Mouse (Mus musculus): ENCODE data around the gene Car9. TPM values are rescaled to one million over a fixed set of nuclear protein-coding genes. Genes with fewer than 3 reads are reported as not detected.
"Not testable (repeated sequence)": the region's sequence is repeated elsewhere in the genome, so short reads cannot be mapped to it uniquely, and the experiment has no call there.

Gene Car9
- polyA plus RNA-seq, 1 experiment from 2014 or later: not detected

DNA sequence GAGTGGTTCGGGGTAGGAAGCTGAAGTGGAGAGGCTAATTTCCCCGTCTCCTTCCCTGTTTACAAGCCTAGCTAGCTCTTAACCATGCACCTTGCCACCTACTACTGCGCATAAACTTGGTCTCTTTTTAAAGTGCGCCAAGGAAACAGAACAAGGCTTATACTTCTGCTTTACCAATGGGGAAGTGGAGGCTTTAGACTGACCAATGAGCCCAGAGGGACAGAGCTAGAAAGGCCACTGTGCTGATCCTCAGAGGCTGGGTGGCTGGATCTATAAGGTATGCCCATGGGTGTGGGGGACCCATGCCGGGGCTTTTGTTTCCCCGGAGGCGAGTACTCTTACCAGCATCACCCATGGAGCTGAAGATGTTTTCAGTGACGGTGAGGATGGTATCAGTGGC lies 40.4 kb downstream of the Car9 start:
- Histone ChIP-seq H3K27ac (replicated peaks; ENCODE audit: low read depth, low read length) (no peak overlapping the region), H3K4me1 (ENCODE audit: control insufficient read depth, insufficient read depth, low read length) (no peaks in the 10 kb centered on the region), H3K4me2 (ENCODE audit: low read length) (no peak overlapping the region), H3K9me3 (ENCODE audit: control insufficient read depth, low read length) (no peaks in the 10 kb centered on the region), H3K9ac (replicated peaks; ENCODE audit: low read length) (no peak overlapping the region), H3K27me3 (ENCODE audit: control insufficient read depth, insufficient read depth, low read length) (no peaks in the 10 kb centered on the region), H3K4me3 (replicated peaks; ENCODE audit: low read depth, low read length) (no peak overlapping the region), H3K36me3 (ENCODE audit: control insufficient read depth, insufficient read depth, low read length) (peaks cover 99% of the 10 kb centered on the region)
- no peak for DNase-seq
- 97% methylated on average over 8 of the region's 8 CpGs for WGBS
- no peak for ATAC-seq (ENCODE audit: low FRiP score, low TSS enrichment)

DNA sequence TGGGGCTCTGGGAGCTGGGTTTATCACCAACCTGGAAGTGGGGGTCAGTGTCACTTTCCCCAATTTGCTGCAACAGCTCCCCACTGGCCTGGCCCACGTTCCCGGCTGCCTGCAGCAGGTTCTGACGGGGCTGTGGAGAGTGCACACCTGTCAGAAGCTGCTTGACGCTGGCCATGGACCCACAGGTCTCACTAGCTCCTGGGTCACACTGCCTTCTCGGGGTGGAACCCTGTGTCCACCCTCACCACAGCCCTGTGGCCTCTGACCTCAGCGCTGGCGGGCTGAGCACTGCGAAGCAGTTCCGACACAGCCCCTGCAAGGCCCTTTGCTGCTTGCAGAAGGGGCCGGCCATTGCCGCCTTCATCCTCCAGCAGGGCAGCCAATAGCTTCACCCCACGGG lies 42.3 kb downstream of the Car9 start:
- Histone ChIP-seq H3K27me3 (ENCODE audit: control insufficient read depth, insufficient read depth, low read length) (no peaks in the 10 kb centered on the region), H3K4me1 (ENCODE audit: control insufficient read depth, insufficient read depth, low read length) (no peaks in the 10 kb centered on the region), H3K4me3 (replicated peaks; ENCODE audit: low read depth, low read length) (no peak overlapping the region), H3K9me3 (ENCODE audit: control insufficient read depth, low read length) (no peaks in the 10 kb centered on the region), H3K36me3 (ENCODE audit: control insufficient read depth, insufficient read depth, low read length) (peaks cover 99% of the 10 kb centered on the region), H3K27ac (replicated peaks; ENCODE audit: low read depth, low read length) (no peak overlapping the region), H3K9ac (replicated peaks; ENCODE audit: low read length) (no peak overlapping the region), H3K4me2 (ENCODE audit: low read length) (no peak overlapping the region)
- ATAC-seq (ENCODE audit: low FRiP score, low TSS enrichment) (no peak), DNase-seq (no peak)
- WGBS: 94% methylated on average over 12 of the region's 12 CpGs

DNA sequence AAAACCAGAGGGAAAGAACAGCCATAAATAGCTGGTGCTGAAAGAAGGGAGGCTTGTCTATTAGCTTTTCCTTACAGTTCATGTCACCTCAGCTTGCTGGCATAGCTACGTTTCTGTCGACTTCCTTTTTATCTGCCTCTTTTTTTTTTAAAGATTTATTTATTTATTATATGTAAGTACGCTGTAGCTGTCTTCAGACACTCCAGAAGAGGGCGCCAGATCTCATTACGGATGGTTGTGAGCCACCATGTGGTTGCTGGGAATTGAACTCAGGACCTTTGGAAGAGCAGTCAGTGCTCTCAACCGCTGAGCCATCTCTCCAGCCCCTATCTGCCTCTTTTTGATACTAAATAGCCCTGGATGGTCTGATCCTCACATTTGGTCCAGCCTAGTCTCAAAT lies 45.1 kb downstream of the Car9 start:
- not testable (repeated sequence) for ATAC-seq (ENCODE audit: low FRiP score, low TSS enrichment); H3K9me3 ChIP-seq (ENCODE audit: control insufficient read depth, low read length); H3K4me1 ChIP-seq (ENCODE audit: control insufficient read depth, insufficient read depth, low read length); DNase-seq; H3K4me3 ChIP-seq (replicated peaks; ENCODE audit: low read depth, low read length); H3K27ac ChIP-seq (replicated peaks; ENCODE audit: low read depth, low read length); H3K27me3 ChIP-seq (ENCODE audit: control insufficient read depth, insufficient read depth, low read length); H3K4me2 ChIP-seq (ENCODE audit: low read length); H3K9ac ChIP-seq (replicated peaks; ENCODE audit: low read length)
- WGBS: 87% methylated on average over 6 of the region's 6 CpGs
- peaks cover 99% of the 10 kb centered on the region for H3K36me3 ChIP-seq (ENCODE audit: control insufficient read depth, insufficient read depth, low read length)

DNA sequence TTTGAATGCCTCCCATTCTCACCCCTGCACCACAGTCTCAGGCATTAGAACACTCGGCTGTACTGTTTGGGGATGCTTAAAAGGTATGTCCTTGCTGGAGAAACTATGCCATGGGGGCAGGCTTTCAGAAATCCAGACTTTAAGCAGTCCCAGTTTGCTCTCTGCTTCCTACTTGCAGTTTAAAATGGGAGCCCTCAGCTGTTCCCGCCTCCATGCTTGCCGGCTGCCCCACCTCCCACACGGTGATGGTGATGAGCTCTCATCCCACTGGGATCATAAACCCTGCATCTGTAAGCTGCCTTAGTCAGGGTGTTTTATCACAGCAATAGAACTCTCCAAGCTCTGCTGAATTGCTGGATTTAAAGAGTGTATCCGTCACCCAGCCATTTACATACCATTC lies 45.7 kb downstream of the Car9 start:
- Histone ChIP-seq H3K4me1 (ENCODE audit: control insufficient read depth, insufficient read depth, low read length) (no peaks in the 10 kb centered on the region), H3K4me2 (ENCODE audit: low read length) (no peak overlapping the region), H3K9ac (replicated peaks; ENCODE audit: low read length) (no peak overlapping the region), H3K9me3 (ENCODE audit: control insufficient read depth, low read length) (no peaks in the 10 kb centered on the region), H3K4me3 (replicated peaks; ENCODE audit: low read depth, low read length) (no peak overlapping the region), H3K36me3 (ENCODE audit: control insufficient read depth, insufficient read depth, low read length) (peaks cover 95% of the 10 kb centered on the region), H3K27me3 (ENCODE audit: control insufficient read depth, insufficient read depth, low read length) (no peaks in the 10 kb centered on the region), H3K27ac (replicated peaks; ENCODE audit: low read depth, low read length) (no peak overlapping the region)
- 97% methylated on average over 5 of the region's 5 CpGs for WGBS
- ATAC-seq (ENCODE audit: low FRiP score, low TSS enrichment) (no peak), DNase-seq (no peak)

DNA sequence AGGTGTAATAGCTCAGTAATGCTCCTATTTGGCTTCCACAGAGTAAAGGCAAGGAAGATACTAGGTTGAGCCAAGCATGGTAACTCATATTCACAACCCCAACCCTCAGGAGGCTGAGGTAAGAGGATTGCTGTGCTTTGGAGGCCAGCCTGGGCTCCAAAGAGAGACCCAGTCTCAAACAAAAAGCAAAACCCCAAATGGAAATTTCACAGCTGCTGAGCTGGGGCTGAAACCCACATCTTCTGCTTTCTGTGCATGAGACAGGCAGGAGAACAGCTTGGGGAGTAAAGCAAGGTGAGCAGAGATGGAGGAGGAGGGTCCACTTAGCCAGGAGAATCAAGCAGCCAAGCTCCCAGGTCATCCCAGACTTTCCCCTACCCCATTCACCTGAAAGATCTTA lies 47.1 kb downstream of the Car9 start:
- DNase-seq: no peak
- peaks cover 4% of the 10 kb centered on the region; the same call in 1 of the 2 replicates for H3K4me1 ChIP-seq (ENCODE audit: control insufficient read depth, insufficient read depth, low read length)
- H3K27ac ChIP-seq (replicated peaks; ENCODE audit: low read depth, low read length): no peak overlapping the region
- no peak overlapping the region for H3K4me2 ChIP-seq (ENCODE audit: low read length)
- H3K9me3 ChIP-seq (ENCODE audit: control insufficient read depth, low read length): no peaks in the 10 kb centered on the region
- H3K27me3 ChIP-seq (ENCODE audit: control insufficient read depth, insufficient read depth, low read length): no peaks in the 10 kb centered on the region
- H3K9ac ChIP-seq (replicated peaks; ENCODE audit: low read length): no peak overlapping the region
- peaks cover 91% of the 10 kb centered on the region for H3K36me3 ChIP-seq (ENCODE audit: control insufficient read depth, insufficient read depth, low read length)
- no peak overlapping the region for H3K4me3 ChIP-seq (replicated peaks; ENCODE audit: low read depth, low read length)
- no peak for ATAC-seq (ENCODE audit: low FRiP score, low TSS enrichment)

DNA sequence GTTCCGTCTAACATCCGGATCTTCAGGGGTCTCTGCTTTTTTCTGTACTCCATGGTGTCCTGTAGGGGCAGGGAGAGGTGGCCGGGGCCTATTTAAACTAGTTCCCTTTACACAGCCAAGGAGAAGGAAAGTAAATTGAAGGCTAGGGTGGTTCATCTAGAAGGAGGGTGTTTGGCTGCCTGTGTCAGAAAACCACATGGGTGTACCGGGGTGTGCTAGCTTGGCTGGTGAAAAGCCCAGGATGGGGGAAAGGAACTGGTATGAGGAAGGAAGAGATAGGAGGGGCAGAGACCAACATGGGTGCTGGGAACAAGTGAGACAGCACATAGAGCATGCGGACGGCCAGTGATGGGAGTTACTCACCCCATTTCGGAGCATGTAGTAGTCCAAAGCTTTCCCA lies 49.2 kb downstream of the Car9 start:
- 96% methylated on average over 7 of the region's 7 CpGs for WGBS
- Histone ChIP-seq H3K27me3 (ENCODE audit: control insufficient read depth, insufficient read depth, low read length) (no peaks in the 10 kb centered on the region), H3K9me3 (ENCODE audit: control insufficient read depth, low read length) (no peaks in the 10 kb centered on the region), H3K4me2 (ENCODE audit: low read length) (no peak overlapping the region), H3K4me1 (ENCODE audit: control insufficient read depth, insufficient read depth, low read length) (peaks cover 13% of the 10 kb centered on the region), H3K27ac (replicated peaks; ENCODE audit: low read depth, low read length) (no peak overlapping the region), H3K9ac (replicated peaks; ENCODE audit: low read length) (no peak overlapping the region), H3K4me3 (replicated peaks; ENCODE audit: low read depth, low read length) (no peak overlapping the region), H3K36me3 (ENCODE audit: control insufficient read depth, insufficient read depth, low read length) (peaks cover 76% of the 10 kb centered on the region)
- no peak for ATAC-seq (ENCODE audit: low FRiP score, low TSS enrichment)
- no peak for DNase-seq

DNA sequence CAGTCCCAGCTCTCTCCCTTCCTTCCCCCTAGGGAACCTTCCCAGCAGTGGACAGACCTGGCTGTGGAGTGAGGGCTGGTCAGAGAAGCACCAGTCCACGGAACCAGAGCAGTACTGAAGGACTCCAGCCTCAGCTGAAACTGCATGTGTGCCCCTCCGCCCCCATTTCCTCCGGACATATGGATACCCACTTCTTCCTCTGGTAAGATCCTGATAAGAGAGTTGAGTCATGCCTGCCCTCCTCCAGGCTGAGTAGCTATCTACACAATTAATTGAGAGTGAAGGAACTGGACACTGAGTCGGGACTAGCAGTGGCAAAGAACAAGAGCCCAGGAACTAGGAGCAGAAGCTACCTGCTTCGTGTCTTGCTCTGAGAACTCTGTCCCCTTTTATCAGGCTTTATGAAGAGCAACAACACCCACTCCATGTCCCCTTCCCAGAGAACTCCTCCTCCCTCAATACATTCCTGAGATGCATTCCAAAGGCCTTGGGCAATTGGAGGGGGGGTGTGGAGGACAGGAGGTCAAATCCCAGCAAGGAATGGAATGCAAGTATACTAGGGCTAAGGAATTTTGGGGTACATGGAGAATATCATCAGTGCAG lies 51.4 kb downstream of the Car9 start:
- H3K4me1 ChIP-seq (ENCODE audit: control insufficient read depth, insufficient read depth, low read length): peaks cover 22% of the 10 kb centered on the region
- H3K36me3 ChIP-seq (ENCODE audit: control insufficient read depth, insufficient read depth, low read length): peaks cover 55% of the 10 kb centered on the region
- WGBS: 68% methylated on average over 5 of the region's 5 CpGs
- H3K4me2 ChIP-seq (ENCODE audit: low read length): no peak overlapping the region
- no peaks in the 10 kb centered on the region for H3K27me3 ChIP-seq (ENCODE audit: control insufficient read depth, insufficient read depth, low read length)
- ATAC-seq (ENCODE audit: low FRiP score, low TSS enrichment) (no peak), DNase-seq (no peak)
- H3K9ac ChIP-seq (replicated peaks; ENCODE audit: low read length): no peak overlapping the region
- no peaks in the 10 kb centered on the region for H3K9me3 ChIP-seq (ENCODE audit: control insufficient read depth, low read length)
- no peak overlapping the region for H3K27ac ChIP-seq (replicated peaks; ENCODE audit: low read depth, low read length)
- no peak overlapping the region for H3K4me3 ChIP-seq (replicated peaks; ENCODE audit: low read depth, low read length)

DNA sequence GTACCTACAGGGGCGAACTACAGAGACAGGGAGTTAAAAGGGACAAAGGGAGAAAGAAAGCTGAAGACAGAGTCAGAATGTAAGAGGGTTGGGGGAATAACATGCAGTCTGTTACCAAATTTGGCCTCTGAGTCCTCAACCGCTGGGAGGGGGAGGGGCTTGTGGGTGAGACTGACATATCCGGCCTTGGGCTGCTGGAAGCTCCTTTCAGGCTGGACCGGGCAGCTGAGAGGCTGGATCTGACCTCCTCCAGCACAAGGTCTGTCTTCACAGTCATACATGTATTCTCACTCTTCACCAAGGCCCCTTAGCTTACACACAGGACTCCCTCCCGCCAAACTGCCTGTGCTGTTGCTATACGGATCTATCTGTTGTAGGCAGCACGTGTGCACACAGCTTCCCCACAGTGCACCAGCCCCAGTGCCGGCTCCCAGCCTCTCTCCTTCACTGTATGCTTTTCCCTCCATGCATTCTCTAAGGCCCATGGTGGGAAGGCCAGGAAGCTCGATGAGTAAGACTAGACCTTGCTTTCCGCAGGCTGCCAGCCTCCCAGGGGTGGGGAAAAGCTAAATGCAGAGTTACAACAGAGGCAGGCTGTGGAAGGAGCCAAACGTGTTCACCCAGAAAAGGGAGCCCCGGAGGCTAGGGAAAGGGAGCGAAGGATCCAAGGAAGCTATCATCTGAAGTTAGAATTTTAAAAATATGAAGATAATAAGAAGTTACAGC lies 52.0 kb downstream of the Car9 start:
- peak overlapping the region; percentile 6; the same call in 1 of the 2 replicates for H3K4me2 ChIP-seq (ENCODE audit: low read length)
- peaks cover 29% of the 10 kb centered on the region for H3K4me1 ChIP-seq (ENCODE audit: control insufficient read depth, insufficient read depth, low read length)
- H3K9me3 ChIP-seq (ENCODE audit: control insufficient read depth, low read length): no peaks in the 10 kb centered on the region
- peaks cover 51% of the 10 kb centered on the region for H3K36me3 ChIP-seq (ENCODE audit: control insufficient read depth, insufficient read depth, low read length)
- no peaks in the 10 kb centered on the region for H3K27me3 ChIP-seq (ENCODE audit: control insufficient read depth, insufficient read depth, low read length)
- ATAC-seq (ENCODE audit: low FRiP score, low TSS enrichment) (no peak), DNase-seq (peak; percentile 30)
- H3K4me3 ChIP-seq (replicated peaks; ENCODE audit: low read depth, low read length): no peak overlapping the region
- WGBS: 43% methylated on average over 13 of the region's 13 CpGs
- H3K27ac ChIP-seq (replicated peaks; ENCODE audit: low read depth, low read length): no peak overlapping the region
- H3K9ac ChIP-seq (replicated peaks; ENCODE audit: low read length): no peak overlapping the region; the same call in 1 of the 2 replicates
